Mouse (Mus musculus) kidney, embryonic 16.5 days (tissue): Measurements from ENCODE around the gene St8sia4. TPM values are rescaled to one million over a fixed set of nuclear protein-coding genes. Genes with fewer than 3 reads are reported as not detected.

Experiments used
- ATAC-seq: fragments of 200-750 bp; cut with Nextera tagmentation; 2 replicates; pipeline ENCODE4 v1.8.0; 2017; ENCODE audit warnings: moderate TSS enrichment; ENCODE audit not compliant: low FRiP score, low TSS enrichment
- H3K27ac ChIP-seq: fragments of 300-500 bp; sonication (generic); 2 replicates; pipeline ENCODE4 v1.5.1; 2014; ENCODE audit warnings: low read length
- H3K27me3 ChIP-seq: fragments of 300-500 bp; sonication (generic); 2 replicates; pipeline ENCODE4 v1.6.1; 2014; ENCODE audit warnings: low read length, control low read depth, mixed read lengths; ENCODE audit not compliant: insufficient read depth
- H3K36me3 ChIP-seq: fragments of 300-500 bp; sonication (generic); 2 replicates; pipeline ENCODE4 v1.6.1; 2014; ENCODE audit warnings: low read length, control low read depth, mixed read lengths; ENCODE audit not compliant: insufficient read depth
- H3K4me1 ChIP-seq: fragments of 300-500 bp; sonication (generic); 2 replicates; pipeline ENCODE4 v1.6.1; 2014; ENCODE audit warnings: low read length, control low read depth, mixed read lengths; ENCODE audit not compliant: insufficient read depth
- H3K4me2 ChIP-seq: fragments of 300-500 bp; sonication (generic); replicated peaks from 2 replicates; pipeline ENCODE4 v1.6.1; 2014; ENCODE audit warnings: low read depth, low read length
- H3K4me3 ChIP-seq: fragments of 300-500 bp; sonication (generic); 2 replicates; pipeline ENCODE4 v1.5.1; 2014; ENCODE audit warnings: mild to moderate bottlenecking, low read length
- H3K9ac ChIP-seq: fragments of 300-500 bp; sonication (generic); replicated peaks from 2 replicates; pipeline ENCODE4 v1.6.1; 2014; ENCODE audit warnings: low read length
- H3K9me3 ChIP-seq: fragments of 300-500 bp; sonication (generic); 2 replicates; pipeline ENCODE4 v1.6.1; 2016; ENCODE audit warnings: low read length, control low read depth
- WGBS: fragments of 180-500 bp; shearing (Covaris S2); extraction: QIAGEN DNeasy Blood & Tissue Kit; methylation state at CpG from one replicate; pipeline ENCODE4 v1.1.7; 2014; 5-methylcytosine and 5-hydroxymethylcytosine counted together
- polyA plus RNA-seq: library from polyadenylated mRNA; unstranded; fragments of >200 nt; fragmentation: Nextera tagmentation; extraction: Ambion mirVana; gene quantifications from 2 replicates; pipeline ENCODE4 v1.2.1, GENCODE M21; 2015

St8sia4 gene
- polyA plus RNA-seq: 2.8 and 3.5 TPM in 2 replicates

GRCm38 (mm10) chr1:95667435-95668252 lies at the start of gene St8sia4:
Gene St8sia4, minus strand, starts transcription at chr1:95667571.
- Histone ChIP-seq H3K36me3 (no peaks in the 10 kb centered on the region), H3K27ac (no peak within 1 kb of the TSS)
- under 1% methylated on average over 52 of the region's 52 CpGs for WGBS

GRCm38 (mm10) chr1:95709181-95709580 lies 41.8 kb upstream of the St8sia4 start:
- WGBS: 54% methylated on average over 3 of the region's 3 CpGs
- no peak overlapping the region for H3K27ac ChIP-seq

More at GRCm38 (mm10) chr1:95667435-95668252, at the start of gene St8sia4:
- peak within 1 kb of the TSS; percentile 76 for H3K4me2 ChIP-seq
- H3K9ac ChIP-seq: peak within 1 kb of the TSS; percentile 59
- H3K27me3 ChIP-seq: peaks cover 7% of the 10 kb centered on the region; the same call in 1 of the 2 replicates
- peaks cover 16% of the 10 kb centered on the region for H3K4me1 ChIP-seq
- no peaks in the 10 kb centered on the region for H3K9me3 ChIP-seq
- peak; percentile 97 for ATAC-seq
- H3K4me3 ChIP-seq: peak within 1 kb of the TSS; percentile 60

GRCm38 (mm10) chr1:95699903-95700302 lies 32.5 kb upstream of the St8sia4 start:
- no peak for ATAC-seq
- no peaks in the 10 kb centered on the region for H3K36me3 ChIP-seq
- H3K27me3 ChIP-seq: no peaks in the 10 kb centered on the region
- no peaks in the 10 kb centered on the region for H3K9me3 ChIP-seq
- H3K4me1 ChIP-seq: no peaks in the 10 kb centered on the region
- no peak overlapping the region for H3K4me3 ChIP-seq
- H3K4me2 ChIP-seq: no peak overlapping the region
- H3K9ac ChIP-seq: no peak overlapping the region
- no peak overlapping the region for H3K27ac ChIP-seq

More at GRCm38 (mm10) chr1:95709181-95709580, 41.8 kb upstream of the St8sia4 start:
- no peaks in the 10 kb centered on the region for H3K4me1 ChIP-seq
- H3K9ac ChIP-seq: no peak overlapping the region
- no peaks in the 10 kb centered on the region for H3K36me3 ChIP-seq
- no peaks in the 10 kb centered on the region for H3K27me3 ChIP-seq
- H3K4me3 ChIP-seq: no peak overlapping the region
- peak; percentile 77 for ATAC-seq
- no peaks in the 10 kb centered on the region for H3K9me3 ChIP-seq
- H3K4me2 ChIP-seq: no peak overlapping the region

DNA sequence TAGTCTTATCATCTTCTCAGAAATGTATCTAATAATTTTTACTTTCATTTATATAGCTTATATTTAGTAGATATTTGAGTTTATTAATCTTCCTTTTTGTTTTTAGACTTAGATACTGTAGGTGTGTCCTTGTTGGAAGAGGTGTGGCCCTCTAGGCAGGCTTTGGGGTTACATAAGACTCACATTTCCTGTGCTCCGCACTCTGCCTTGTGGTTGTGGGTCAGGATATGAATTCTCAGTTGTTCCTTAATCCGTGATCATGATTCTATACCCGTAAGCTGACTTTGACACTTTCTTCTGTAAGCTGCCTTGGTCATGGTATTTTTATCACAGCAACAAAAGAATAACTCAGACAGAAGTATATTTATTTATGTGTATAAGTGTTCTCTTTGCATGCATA lies 6.7 kb upstream of the St8sia4 start:
- no peak overlapping the region for H3K27ac ChIP-seq
- no peaks in the 10 kb centered on the region for H3K9me3 ChIP-seq
- H3K4me1 ChIP-seq: no peaks in the 10 kb centered on the region
- no peak overlapping the region for H3K9ac ChIP-seq
- H3K4me3 ChIP-seq: no peak overlapping the region
- WGBS: 75% methylated on average over 3 of the region's 3 CpGs
- no peak overlapping the region for H3K4me2 ChIP-seq
- H3K27me3 ChIP-seq: no peaks in the 10 kb centered on the region
- H3K36me3 ChIP-seq: no peaks in the 10 kb centered on the region
- ATAC-seq: no peak

DNA sequence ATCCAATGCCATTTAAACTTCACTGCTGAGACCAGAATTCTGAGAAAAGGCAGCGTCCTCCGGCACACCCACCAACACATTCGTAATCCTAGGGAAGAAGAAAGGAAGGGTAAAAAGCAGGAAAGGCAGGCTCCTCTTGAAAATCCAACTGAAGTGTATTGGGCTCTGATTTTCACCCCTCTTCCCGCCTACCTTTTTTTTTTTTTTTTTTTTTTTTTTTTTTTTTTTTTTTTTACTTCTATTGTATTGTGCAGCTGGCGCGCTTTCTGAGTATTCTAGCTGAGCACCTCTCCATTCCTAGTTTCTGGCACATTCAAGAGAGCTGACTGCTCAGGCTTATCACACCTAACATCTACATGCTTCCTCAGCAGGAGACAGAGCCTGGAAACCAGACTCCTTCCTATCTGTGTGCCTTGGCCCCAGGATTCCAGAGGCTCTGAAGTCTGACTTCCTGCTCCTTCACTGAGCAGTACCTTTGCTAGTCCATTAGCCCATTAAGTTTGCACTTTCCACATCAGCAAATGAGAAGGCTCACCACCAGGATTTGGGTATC lies 958 bp upstream of the St8sia4 start:
- Histone ChIP-seq H3K36me3 (no peaks in the 10 kb centered on the region), H3K27ac (no peak overlapping the region), H3K9ac (peak overlapping the region; percentile 59), H3K4me1 (peaks cover 16% of the 10 kb centered on the region), H3K4me3 (peak overlapping the region; percentile 60), H3K4me2 (peak overlapping the region; percentile 76), H3K27me3 (peaks cover 7% of the 10 kb centered on the region; the same call in 1 of the 2 replicates), H3K9me3 (no peaks in the 10 kb centered on the region)
- 6% methylated on average over 6 of the region's 6 CpGs for WGBS
- ATAC-seq: no peak

- WGBS: 0% methylated on average over 14 of the region's 14 CpGs
- ATAC-seq: peak; percentile 16; the same call in 1 of the 2 replicates
- peaks cover 16% of the 10 kb centered on the region for H3K4me1 ChIP-seq
- H3K27ac ChIP-seq: no peak overlapping the region
- no peaks in the 10 kb centered on the region for H3K9me3 ChIP-seq
- peak overlapping the region; percentile 60 for H3K4me3 ChIP-seq
- H3K4me2 ChIP-seq: peak overlapping the region; percentile 76
- H3K9ac ChIP-seq: peak overlapping the region; percentile 35; the same call in 1 of the 2 replicates
- peaks cover 7% of the 10 kb centered on the region; the same call in 1 of the 2 replicates for H3K27me3 ChIP-seq
- H3K36me3 ChIP-seq: no peaks in the 10 kb centered on the region
Observed at GRCm38 (mm10) chr1:95666541-95667320, 640 bp downstream of the St8sia4 start.

DNA sequence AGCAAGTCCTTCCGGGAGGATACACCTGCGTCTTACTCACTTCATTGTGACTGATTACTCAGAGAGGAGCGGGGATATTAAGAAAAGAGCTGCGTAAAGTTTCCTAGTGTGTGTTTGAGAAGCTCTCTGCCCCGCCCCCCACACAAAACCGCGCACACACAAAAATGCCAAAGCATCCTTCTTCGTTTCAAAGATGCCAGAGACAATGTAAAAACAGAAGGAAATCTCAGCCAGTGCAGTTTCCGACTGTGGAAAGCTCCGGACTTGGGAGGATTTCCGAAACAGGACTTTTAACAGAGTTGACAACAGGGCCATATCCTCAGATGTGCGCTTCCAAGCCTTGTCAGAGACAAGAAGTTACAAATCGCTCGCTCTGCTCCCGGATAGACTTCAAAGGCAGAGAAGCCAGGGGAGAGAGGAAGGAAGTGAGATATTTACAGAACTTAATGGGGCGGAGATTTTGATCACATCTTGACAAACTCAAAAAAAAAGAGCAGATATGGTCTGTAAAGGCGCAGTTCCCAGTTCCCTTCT lies 1.4 kb downstream of the St8sia4 start:
- no peaks in the 10 kb centered on the region for H3K36me3 ChIP-seq
- peaks cover 16% of the 10 kb centered on the region for H3K4me1 ChIP-seq
- no peak for ATAC-seq
- peaks cover 7% of the 10 kb centered on the region; the same call in 1 of the 2 replicates for H3K27me3 ChIP-seq
- no peaks in the 10 kb centered on the region for H3K9me3 ChIP-seq
- peak overlapping the region; percentile 60 for H3K4me3 ChIP-seq
- peak overlapping the region; percentile 32; the same call in 1 of the 2 replicates for H3K9ac ChIP-seq
- WGBS: 1% methylated on average over 17 of the region's 17 CpGs
- peak overlapping the region; percentile 76 for H3K4me2 ChIP-seq
- H3K27ac ChIP-seq: no peak overlapping the region

- no peaks in the 10 kb centered on the region for H3K9me3 ChIP-seq
- ATAC-seq: 0 out of 2 replicates have a peak, but pooled peaks have one; percentile 9
- H3K4me2 ChIP-seq: peak overlapping the region; percentile 76
- H3K27me3 ChIP-seq: peaks cover 7% of the 10 kb centered on the region; the same call in 1 of the 2 replicates
- H3K4me3 ChIP-seq: peak overlapping the region; percentile 60
- no peaks in the 10 kb centered on the region for H3K36me3 ChIP-seq
- peak overlapping the region; percentile 51; the same call in 1 of the 2 replicates for H3K9ac ChIP-seq
- 13% methylated on average over 22 of the region's 22 CpGs for WGBS
- H3K4me1 ChIP-seq: peaks cover 16% of the 10 kb centered on the region
- H3K27ac ChIP-seq: no peak overlapping the region
Observed at GRCm38 (mm10) chr1:95664969-95665702, 2.2 kb downstream of the St8sia4 start.
